In the genomic region with DNA sequence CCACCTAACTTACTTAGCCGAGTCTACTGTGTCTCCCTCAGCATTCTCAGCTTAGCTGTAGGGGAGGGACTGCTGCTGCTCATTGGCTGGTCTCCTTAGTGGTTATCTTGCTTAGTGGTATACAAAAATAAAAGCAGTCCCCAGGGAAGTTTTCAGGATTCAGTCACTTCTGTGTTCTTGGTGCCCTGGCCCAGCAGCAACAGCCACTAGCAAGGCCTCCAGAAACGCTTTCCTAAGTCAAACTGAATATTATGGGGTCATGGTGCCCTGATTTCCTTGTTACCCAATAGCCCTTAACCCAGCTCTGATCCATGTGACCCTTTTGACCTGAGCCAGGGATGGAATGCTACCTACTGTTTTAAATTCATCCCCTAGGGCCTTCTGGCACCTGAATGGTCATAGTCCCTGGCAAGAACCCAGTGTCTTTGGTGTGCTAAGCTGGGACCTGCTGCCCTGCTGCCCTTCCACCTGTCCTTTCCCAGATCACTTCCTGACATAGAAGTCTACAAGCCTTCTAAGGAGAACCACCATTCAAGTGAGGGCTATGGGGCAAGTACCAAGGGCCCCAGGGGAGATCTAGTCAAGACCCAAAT, we compare ENCODE assay signal across 7 mouse cellular contexts. TPM values are rescaled to one million over a fixed set of nuclear protein-coding genes. Genes with fewer than 3 reads are reported as not detected.
DNase-seq lines count a peak whose midpoint lies in the region; ATAC-seq lines count a peak whose summit lies in the region.

No protein-coding gene starts in this region.

- H3K9ac ChIP-seq in embryonic facial prominence, embryonic 13.5 days: 0 out of 2 replicates have a peak overlapping the region, but pooled peaks have one; percentile 58
- 0 out of 2 replicates have a peak overlapping the region, but pooled peaks have one; percentile 4 for H3K9ac ChIP-seq in limb, embryonic 15.5 days

- H3K4me3 ChIP-seq in embryonic facial prominence, embryonic 13.5 days: no peak overlapping the region
- H3K4me3 ChIP-seq in limb, embryonic 15.5 days: no peak overlapping the region

- no peak for ATAC-seq in embryonic facial prominence, embryonic 13.5 days (ENCODE audit: insufficient number of reproducible peaks, insufficient read depth, low FRiP score, low TSS enrichment, low read depth)
- no peak for ATAC-seq in limb, embryonic 15.5 days (ENCODE audit: insufficient number of reproducible peaks, low FRiP score, low TSS enrichment, low read depth)

- H3K27me3 ChIP-seq in embryonic facial prominence, embryonic 13.5 days: no peaks in the 10 kb centered on the region
- no peaks in the 10 kb centered on the region for H3K27me3 ChIP-seq in limb, embryonic 15.5 days

- H3K9me3 ChIP-seq in embryonic facial prominence, embryonic 13.5 days: no peaks in the 10 kb centered on the region
- H3K9me3 ChIP-seq in limb, embryonic 15.5 days: no peaks in the 10 kb centered on the region

- 49% methylated on average over 2 of the region's 2 CpGs for WGBS in embryonic facial prominence, embryonic 13.5 days
- WGBS in limb, embryonic 15.5 days: 67% methylated on average over 2 of the region's 2 CpGs

- peaks cover 71% of the 10 kb centered on the region for H3K4me1 ChIP-seq in embryonic facial prominence, embryonic 13.5 days
- peaks cover 61% of the 10 kb centered on the region for H3K4me1 ChIP-seq in limb, embryonic 15.5 days

- peak overlapping the region; percentile 84 for H3K27ac ChIP-seq in embryonic facial prominence, embryonic 13.5 days
- peak overlapping the region; percentile 83 for H3K27ac ChIP-seq in limb, embryonic 15.5 days

- H3K36me3 ChIP-seq in embryonic facial prominence, embryonic 13.5 days: peaks cover 6% of the 10 kb centered on the region; the same call in 1 of the 2 replicates
- H3K36me3 ChIP-seq in limb, embryonic 15.5 days: no peaks in the 10 kb centered on the region

- peak; percentile 88 for DNase-seq in kidney, adult 11 months
- no peak for DNase-seq in kidney, postnatal 10 days
- DNase-seq in cerebellum, adult 18-20 months: peak; percentile 45 to 46
- no peak for DNase-seq in left cerebral cortex, adult 9 months (ENCODE audit: low spot score in 2 of 2)
- DNase-seq in natural killer cell, adult 2 months (ENCODE audit: low spot score in 2 of 2): no peak

- H3K4me2 ChIP-seq in embryonic facial prominence, embryonic 13.5 days: 0 out of 2 replicates have a peak overlapping the region, but pooled peaks have one; percentile 28
- no peak overlapping the region for H3K4me2 ChIP-seq in limb, embryonic 15.5 days

RNA-seq across cellular contexts. Expression of a gene that starts 31.8 kb away (rescaled TPM):
- polyA plus RNA-seq in embryonic facial prominence, embryonic 13.5 days (2015; fragmentation: Nextera tagmentation; extraction: Ambion mirVana): 42.8 and 47.2 TPM in 2 replicates
- 41.1 and 46.4 TPM in 2 replicates for polyA plus RNA-seq in limb, embryonic 15.5 days (2015; fragmentation: Nextera tagmentation; extraction: Ambion mirVana)

RNA-seq across cellular contexts. Expression of a gene that starts 42.7 kb away (rescaled TPM):
- polyA plus RNA-seq in embryonic facial prominence, embryonic 13.5 days (2015; fragmentation: Nextera tagmentation; extraction: Ambion mirVana): 25.2 and 30.6 TPM in 2 replicates
- 16.9 TPM in 2 replicates for polyA plus RNA-seq in limb, embryonic 15.5 days (2015; fragmentation: Nextera tagmentation; extraction: Ambion mirVana)

Comparison
In these comparisons a context has a peak if more than half of its experiments do, and no peak if none do; other contexts are left out.
1. DNase-seq: peak in kidney, adult 11 months (single experiment) and cerebellum, adult 18-20 months (2 of 2); none in kidney, postnatal 10 days (single experiment), left cerebral cortex, adult 9 months (0 of 2) and natural killer cell, adult 2 months (0 of 2).